Mouse (Mus musculus): ENCODE results near the gene Tlr6. TPM values are rescaled to one million over a fixed set of nuclear protein-coding genes. Genes with fewer than 3 reads are reported as not detected.
A peak's percentile ranks its signal among the peaks of the same experiment; 100 is the strongest.

Gene Tlr6
- polyA plus RNA-seq, 1 experiment, result not detected

DNA sequence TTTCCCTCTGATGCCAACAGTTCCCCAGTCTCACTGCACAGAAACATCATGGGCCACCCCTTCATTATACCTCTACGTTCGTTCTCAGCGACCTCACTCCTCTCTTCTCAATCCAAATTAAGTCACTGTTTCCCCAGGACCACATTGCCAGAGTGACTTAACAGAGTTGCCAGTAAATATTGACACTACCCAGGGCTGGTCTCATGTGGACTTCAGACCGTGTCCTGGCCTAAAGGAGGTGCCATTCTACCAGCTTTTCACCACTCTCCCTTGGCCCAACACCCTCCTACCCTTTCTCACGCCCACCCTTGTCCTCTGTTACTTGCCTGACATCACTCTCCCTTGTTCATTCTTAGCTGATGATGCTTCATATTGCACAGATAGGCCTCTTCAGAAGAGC, 3.4 kb upstream of the Tlr6 start:
- no peaks in the 10 kb centered on the region for H3K4me1 ChIP-seq (ENCODE audit: control insufficient read depth, insufficient read depth, insufficient read length, low read length)
- no peak overlapping the region for H3K4me3 ChIP-seq (ENCODE audit: insufficient read depth, low read depth, low read length)
- no peak overlapping the region for H3K27ac ChIP-seq (replicated peaks; ENCODE audit: low read depth, low read length)

DNA sequence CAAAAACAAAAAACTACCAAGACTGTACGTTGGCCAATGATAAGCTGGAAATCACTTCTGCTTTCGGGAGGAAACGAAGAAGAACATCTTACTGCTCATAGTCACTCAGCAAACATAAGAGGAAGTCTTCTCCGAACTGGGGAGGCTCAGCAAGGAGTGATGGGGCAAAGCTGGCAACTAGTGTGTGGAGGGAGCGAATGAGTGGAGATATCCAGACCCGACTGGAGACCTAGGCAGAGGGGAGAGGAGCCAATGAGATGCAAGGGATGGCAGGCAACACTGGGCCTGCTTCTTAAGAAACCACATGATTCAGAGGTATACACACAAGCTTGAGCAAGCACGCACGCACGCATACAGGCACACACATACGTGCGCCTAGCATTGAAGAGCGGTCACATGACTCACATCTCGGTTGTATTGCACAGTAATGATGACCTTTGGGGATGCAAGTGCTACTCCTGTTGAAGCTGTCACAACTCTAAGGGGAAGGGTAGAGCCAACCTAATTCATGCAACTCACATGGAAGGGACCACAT, 1.0 kb upstream of the Tlr6 start:
- Histone ChIP-seq H3K4me1 (ENCODE audit: control insufficient read depth, insufficient read depth, insufficient read length, low read length) (no peaks in the 10 kb centered on the region; the same call in 1 of the 2 replicates), H3K4me3 (ENCODE audit: insufficient read depth, low read depth, low read length) (no peak overlapping the region), H3K27ac (replicated peaks; ENCODE audit: low read depth, low read length) (peak overlapping the region; percentile 69)

DNA sequence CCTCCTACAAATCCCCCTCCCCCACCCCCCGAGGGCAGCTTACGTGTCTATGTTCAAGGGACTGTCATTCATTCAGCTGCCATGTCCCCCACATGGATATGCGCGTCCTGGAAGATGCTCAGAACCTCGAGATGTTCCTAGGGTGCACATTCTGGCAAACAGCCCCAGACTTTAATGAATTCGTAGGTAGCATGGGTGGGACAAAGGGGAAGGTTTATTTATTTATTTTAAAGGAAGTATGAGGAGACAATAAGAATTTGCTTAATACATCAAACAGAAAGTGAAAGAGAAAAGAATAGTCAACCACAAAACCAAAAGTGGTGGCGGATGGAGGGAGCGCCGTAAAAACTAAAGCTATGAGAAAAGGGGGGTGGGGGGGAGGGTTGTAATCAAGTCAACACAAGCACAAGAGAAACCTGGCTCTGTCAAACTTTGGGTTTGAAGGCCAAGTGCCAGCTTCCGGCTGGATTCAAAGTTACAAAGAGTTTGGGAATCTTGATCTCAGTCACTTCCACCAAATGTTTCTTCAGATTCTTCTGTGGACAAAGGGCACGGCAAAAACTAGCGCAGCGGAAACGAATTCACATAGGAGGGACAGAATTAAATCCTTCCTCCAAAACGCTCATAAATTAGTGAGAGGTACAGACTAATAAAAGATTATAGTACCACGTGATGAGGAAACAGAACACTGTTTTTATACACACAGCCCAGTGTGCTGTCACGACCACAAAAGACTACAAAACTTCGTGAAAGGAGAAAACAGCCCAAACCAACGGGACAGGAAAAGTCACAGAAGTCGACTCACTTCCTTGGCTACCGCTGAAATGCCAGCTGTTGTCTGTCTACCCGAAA, 680 bp downstream of the Tlr6 start:
- Histone ChIP-seq H3K4me3 (ENCODE audit: insufficient read depth, low read depth, low read length) (peak overlapping the region; percentile 48), H3K4me1 (ENCODE audit: control insufficient read depth, insufficient read depth, insufficient read length, low read length) (no peaks in the 10 kb centered on the region; the same call in 1 of the 2 replicates), H3K27ac (replicated peaks; ENCODE audit: low read depth, low read length) (peak overlapping the region; percentile 81)

DNA sequence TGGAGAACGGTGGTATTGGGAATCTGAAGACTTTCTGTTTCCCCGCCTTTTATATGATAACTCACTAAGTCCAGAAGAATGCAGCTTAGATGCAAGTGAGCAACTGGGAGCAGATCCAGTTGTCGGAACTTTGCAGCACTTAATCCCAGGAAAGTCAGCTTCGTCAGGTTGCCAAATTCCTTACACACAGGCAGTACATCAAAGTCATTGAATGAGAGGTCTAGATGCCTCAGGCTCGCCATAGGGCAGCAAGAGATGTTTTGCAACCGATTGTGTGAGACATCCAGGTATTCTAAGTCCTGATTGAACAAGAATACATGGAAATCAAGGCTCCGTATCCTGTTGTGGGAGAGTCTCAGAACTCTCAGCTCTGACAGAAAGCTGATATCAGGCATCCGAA, 5.0 kb downstream of the Tlr6 start:
- Histone ChIP-seq H3K27ac (replicated peaks; ENCODE audit: low read depth, low read length) (no peak overlapping the region), H3K4me1 (ENCODE audit: control insufficient read depth, insufficient read depth, insufficient read length, low read length) (no peaks in the 10 kb centered on the region; the same call in 1 of the 2 replicates), H3K4me3 (ENCODE audit: insufficient read depth, low read depth, low read length) (no peak overlapping the region)

DNA sequence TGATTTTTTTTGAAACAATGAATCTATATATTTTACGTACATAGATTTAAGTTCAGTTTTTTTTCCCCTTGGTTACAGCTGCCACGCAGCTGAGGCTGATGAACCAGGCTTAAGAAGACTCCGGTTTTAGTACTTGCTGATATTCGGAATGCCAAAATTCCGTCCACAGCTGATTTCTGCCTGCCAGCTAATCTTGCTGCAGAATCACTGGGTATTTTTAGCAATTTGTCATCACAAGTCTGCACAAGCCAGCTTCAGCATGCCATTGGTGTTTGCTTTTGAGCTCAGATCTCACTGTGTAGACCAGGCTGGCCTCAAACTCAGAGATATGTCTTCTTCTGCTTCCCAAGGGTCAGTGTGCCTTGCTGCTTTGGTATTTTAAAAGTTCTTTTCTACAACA, 8.4 kb downstream of the Tlr6 start:
- no peak overlapping the region for H3K27ac ChIP-seq (replicated peaks; ENCODE audit: low read depth, low read length)
- H3K4me1 ChIP-seq (ENCODE audit: control insufficient read depth, insufficient read depth, insufficient read length, low read length), result no peaks in the 10 kb centered on the region; the same call in 1 of the 2 replicates
- H3K4me3 ChIP-seq (ENCODE audit: insufficient read depth, low read depth, low read length), result no peak overlapping the region

DNA sequence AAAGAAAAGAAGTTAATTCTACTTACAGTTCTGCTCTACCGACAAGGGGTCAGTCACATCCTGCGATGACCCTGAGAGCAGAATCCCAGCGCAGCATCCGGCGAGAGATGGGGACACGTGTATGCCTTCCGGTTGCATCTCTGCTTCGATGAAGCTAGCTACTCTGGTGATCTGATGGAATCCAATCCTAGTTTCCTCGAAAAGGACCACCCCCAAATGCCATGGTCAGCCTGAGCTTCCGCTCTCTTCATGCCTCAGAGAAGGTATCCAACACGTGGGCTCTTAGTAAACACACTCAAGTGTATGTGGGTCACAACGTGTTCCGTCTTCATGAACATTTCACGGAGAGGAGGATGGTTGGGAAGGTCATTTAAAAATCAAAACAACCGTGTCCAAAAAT, 27.1 kb downstream of the Tlr6 start:
- Histone ChIP-seq H3K4me1 (ENCODE audit: control insufficient read depth, insufficient read depth, insufficient read length, low read length) (no peaks in the 10 kb centered on the region), H3K27ac (replicated peaks; ENCODE audit: low read depth, low read length) (peak overlapping the region; percentile 40; the same call in 1 of the 2 replicates), H3K4me3 (ENCODE audit: insufficient read depth, low read depth, low read length) (peak overlapping the region; percentile 37)

DNA sequence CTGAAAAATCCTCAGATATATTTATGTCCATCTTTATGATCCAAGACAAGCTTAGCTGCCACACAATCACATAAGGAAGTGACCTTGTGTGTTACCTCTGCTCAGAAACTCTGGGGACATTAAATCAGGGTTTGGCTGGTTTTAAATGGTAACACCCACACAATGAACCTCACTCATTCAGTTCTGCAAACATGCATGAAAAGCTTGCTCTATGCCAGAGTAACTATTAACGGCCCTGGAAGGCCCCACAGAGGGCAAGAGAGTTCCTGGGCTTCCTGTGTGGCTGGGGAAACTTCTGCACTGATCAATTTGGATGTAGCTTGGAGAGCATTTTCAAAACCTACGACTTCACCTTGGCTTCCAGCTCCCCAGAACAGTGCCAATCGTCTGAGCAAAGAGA, 27.7 kb downstream of the Tlr6 start:
- Histone ChIP-seq H3K4me3 (ENCODE audit: insufficient read depth, low read depth, low read length) (no peak overlapping the region; the same call in 1 of the 2 replicates), H3K27ac (replicated peaks; ENCODE audit: low read depth, low read length) (no peak overlapping the region), H3K4me1 (ENCODE audit: control insufficient read depth, insufficient read depth, insufficient read length, low read length) (no peaks in the 10 kb centered on the region)

DNA sequence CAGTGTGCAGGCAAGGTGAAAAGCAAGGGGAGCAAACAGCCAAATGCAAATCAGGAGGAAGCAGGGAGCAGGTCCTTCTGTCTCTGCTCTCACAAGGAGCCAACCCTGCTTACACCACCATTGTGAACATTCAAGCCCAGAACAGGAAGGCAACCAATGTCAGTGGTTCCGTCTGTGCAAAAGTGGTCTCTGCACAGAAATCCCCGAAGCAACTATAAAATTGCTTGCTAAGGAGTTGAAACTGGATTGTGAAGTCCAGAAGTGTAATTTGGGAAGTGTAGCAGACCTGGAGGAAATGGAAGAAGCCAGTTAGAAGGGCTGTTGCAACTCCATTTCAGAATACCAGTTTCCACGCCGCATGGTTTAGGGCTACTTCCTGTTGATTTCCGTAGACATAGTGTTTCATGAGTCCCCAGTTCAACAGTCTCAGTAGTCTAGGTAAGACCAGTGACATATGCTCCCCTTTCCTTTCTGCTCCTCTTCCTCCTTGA, 37.0 kb downstream of the Tlr6 start:
- H3K4me1 ChIP-seq (ENCODE audit: control insufficient read depth, insufficient read depth, insufficient read length, low read length), result no peaks in the 10 kb centered on the region
- H3K4me3 ChIP-seq (ENCODE audit: insufficient read depth, low read depth, low read length), result no peak overlapping the region
- 0 out of 2 replicates have a peak overlapping the region, but pooled peaks have one; percentile 6 for H3K27ac ChIP-seq (replicated peaks; ENCODE audit: low read depth, low read length)

DNA sequence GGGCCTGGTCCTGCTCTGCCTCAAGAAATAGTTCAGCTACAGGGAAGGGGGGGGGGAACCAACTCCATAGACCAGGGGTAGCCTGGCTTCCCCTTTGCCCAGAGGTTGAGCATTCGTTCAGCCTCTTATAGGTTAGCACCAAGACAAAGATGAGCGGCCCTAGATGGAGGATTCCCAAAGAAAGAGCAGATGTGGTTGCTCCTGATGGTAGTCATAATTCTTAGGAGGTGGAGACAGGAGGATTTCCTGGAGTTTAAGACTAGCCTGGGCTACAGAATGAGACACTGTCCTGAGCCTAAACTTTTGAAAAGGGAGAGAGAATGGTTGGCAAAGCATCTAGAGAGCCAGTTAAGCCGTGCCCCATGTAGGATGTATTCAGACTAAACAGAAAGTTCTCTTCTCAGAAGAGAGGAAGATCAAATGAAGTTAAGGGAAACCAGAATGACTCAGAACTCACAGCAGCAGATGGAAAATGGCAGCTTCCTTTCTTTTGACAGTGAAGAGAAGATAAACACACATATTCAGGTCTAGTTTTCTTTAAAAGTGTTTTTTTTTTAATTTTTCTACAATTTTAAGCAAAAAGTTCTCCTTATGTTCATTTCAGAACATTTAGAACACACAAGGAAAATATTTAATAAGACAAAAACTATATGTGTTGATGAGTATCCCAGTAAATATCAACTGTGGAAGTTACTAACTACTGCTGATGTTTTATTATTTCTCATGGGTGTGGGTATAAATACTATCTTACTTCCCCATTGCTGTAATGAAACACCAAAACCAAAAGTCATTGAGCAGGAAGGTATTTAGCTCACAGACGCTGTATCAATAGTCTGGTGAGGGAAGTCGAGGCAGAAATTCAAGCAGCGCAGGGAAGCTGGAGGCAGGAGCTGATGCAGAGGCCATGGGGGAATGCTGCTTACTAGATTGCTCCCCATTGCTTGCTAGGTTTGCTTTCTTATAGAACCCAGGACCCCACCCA, 41.0 kb downstream of the Tlr6 start:
- Histone ChIP-seq H3K4me1 (ENCODE audit: control insufficient read depth, insufficient read depth, insufficient read length, low read length) (no peaks in the 10 kb centered on the region), H3K4me3 (ENCODE audit: insufficient read depth, low read depth, low read length) (no peak overlapping the region), H3K27ac (replicated peaks; ENCODE audit: low read depth, low read length) (peak overlapping the region; percentile 8; the same call in 1 of the 2 replicates)

DNA sequence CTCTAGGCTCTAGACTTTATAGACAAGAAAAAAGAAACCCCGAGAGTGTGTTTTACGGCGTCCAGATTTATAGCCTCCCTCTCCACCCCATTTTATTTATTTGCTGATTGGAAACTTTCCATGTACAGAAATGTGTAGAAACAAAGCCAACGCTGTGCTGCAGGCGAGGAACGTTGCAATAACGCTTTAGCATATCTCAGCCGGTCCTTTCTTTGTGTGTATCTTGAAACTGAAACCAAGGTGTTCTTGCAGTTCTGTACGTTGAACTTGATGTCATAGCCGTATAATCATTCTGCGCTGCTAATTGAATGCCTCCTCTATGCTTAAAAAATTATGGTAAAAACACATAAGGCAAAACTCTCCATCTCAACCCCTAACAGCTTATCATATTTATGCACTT, 42.2 kb downstream of the Tlr6 start:
- no peak overlapping the region for H3K27ac ChIP-seq (replicated peaks; ENCODE audit: low read depth, low read length)
- H3K4me3 ChIP-seq (ENCODE audit: insufficient read depth, low read depth, low read length), result no peak overlapping the region
- no peaks in the 10 kb centered on the region for H3K4me1 ChIP-seq (ENCODE audit: control insufficient read depth, insufficient read depth, insufficient read length, low read length)

DNA sequence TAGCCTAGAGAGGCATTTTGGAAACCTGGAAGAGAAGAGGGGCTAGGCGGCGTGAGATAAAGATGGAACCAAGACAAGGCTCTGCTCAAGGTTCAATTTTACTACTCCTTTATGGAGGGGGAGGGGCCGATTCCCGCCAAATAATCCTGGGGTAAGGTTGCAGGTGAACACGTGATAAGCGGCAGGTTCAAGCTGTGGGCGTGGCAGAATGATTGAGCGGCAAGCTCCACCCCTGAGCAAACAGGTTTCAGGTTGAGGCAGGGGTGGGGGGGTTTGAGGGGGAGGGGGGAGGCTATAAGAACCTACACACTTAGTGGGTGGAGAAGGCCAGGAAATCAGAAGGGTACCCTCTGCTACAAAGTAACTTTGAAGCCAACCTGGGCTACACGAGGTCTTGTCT, 42.7 kb downstream of the Tlr6 start:
- no peaks in the 10 kb centered on the region for H3K4me1 ChIP-seq (ENCODE audit: control insufficient read depth, insufficient read depth, insufficient read length, low read length)
- H3K4me3 ChIP-seq (ENCODE audit: insufficient read depth, low read depth, low read length), result no peak overlapping the region
- no peak overlapping the region for H3K27ac ChIP-seq (replicated peaks; ENCODE audit: low read depth, low read length)

DNA sequence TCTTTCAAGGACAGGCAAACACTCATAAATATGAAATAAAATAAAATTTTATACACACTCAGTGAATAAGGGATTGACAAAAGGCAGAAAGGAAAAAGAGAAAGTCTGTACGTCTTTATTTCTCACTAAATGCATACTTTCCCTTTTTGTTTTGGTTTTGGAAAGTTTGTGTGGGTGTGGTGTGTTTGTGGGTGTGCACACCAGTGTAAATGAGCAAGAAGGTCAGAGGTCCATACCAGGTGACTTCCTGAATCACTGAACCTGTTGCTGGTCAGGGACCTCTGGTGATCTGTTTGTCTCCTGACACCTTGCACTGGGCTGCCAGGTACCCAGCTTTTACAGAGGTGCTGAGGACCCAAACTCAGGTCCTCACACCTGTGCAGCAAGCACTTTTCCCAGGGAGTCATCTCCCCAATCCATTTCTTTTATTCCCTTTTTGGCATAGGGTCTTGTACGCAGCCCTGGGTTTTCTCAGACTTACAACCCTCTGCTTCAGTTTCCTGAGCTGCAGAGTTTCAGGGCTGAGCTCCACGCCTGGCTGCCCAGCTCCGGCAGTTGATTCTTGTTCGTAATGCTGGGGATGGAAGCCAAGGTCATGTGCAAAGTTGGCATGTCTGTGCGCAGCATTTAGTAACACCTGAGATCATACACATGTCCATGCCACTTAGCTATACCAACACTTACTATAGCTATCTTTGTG, 51.2 kb downstream of the Tlr6 start:
- no peaks in the 10 kb centered on the region for H3K4me1 ChIP-seq (ENCODE audit: control insufficient read depth, insufficient read depth, insufficient read length, low read length)
- H3K4me3 ChIP-seq (ENCODE audit: insufficient read depth, low read depth, low read length), result no peak overlapping the region
- H3K27ac ChIP-seq (replicated peaks; ENCODE audit: low read depth, low read length), result no peak overlapping the region

DNA sequence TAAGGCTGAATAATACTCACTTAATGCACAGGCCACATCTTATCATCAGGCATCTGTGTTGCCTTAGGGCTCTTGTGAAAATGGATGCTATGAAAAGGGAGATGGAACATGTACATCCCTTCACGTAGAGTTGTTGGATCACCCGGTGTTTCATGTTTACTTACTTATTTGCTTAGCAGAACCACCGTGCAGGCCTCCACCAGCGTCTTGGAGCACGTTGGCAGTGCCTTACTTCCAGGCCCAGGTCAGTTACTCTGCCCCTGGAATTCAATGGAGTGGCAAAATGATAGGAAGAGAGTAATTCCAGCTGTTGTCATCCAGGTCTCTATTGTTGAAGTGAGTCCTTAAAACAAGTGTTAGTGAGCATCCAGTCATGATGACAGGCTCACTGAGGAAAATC, 52.0 kb downstream of the Tlr6 start:
- Histone ChIP-seq H3K27ac (replicated peaks; ENCODE audit: low read depth, low read length) (no peak overlapping the region), H3K4me1 (ENCODE audit: control insufficient read depth, insufficient read depth, insufficient read length, low read length) (no peaks in the 10 kb centered on the region), H3K4me3 (ENCODE audit: insufficient read depth, low read depth, low read length) (no peak overlapping the region)

DNA sequence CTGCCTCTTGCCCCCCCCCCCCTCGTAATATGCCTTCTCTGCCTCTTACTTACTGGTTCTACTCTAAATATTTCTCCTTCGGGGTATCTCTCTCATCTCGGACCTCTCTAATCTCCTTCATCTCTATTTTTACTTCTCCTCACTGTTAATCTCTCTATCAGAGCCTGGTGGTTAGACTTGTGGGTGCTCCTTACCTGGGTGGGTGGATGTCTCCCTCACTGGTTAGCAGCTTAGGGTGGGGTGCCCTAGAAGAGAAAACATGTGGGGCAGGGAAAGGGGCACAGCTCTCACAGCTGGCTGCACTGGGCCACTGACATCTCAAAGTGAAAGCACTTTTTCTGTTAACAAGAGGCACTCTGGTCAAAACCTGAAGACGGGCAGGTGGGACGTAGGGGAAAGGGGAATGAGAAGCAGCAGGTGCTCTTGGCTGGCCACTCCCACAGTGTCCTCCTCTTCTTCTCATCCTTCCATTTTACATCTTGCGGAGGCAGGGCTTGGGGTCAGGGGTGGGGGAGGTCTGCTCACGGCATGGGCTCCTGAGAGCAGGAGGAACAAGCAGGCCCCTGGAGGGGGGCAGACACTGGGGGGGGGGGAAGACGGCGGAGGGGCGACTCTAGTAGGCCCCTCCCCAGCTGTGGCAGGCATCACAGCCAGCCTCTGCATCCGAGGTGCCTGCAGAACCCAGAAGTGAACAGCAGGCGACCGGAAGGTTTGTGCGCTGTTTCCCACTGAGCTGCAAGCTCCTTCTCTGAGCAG, 54.2 kb downstream of the Tlr6 start:
- H3K27ac ChIP-seq (replicated peaks; ENCODE audit: low read depth, low read length), result no peak overlapping the region
- H3K4me1 ChIP-seq (ENCODE audit: control insufficient read depth, insufficient read depth, insufficient read length, low read length), result no peaks in the 10 kb centered on the region
- no peak overlapping the region for H3K4me3 ChIP-seq (ENCODE audit: insufficient read depth, low read depth, low read length)
